Mouse (Mus musculus): ENCODE data around the gene Rbfox2. TPM values are rescaled to one million over a fixed set of nuclear protein-coding genes. Genes with fewer than 3 reads are reported as not detected.

The Rbfox2 gene
- polyA plus RNA-seq, 1 experiment from 2014 or later: 78.4 TPM

GRCm38 (mm10) chr15:77213829-77214228, 93.0 kb downstream of the Rbfox2 start:
- H3K27me3 ChIP-seq: no peaks in the 10 kb centered on the region
- H3K4me1 ChIP-seq (replicated peaks): peaks cover 73% of the 10 kb centered on the region
- H3K4me3 ChIP-seq (replicated peaks): no peak overlapping the region
- 24% methylated on average over 5 of the region's 5 CpGs for WGBS
- peak overlapping the region; percentile 89 for H3K27ac ChIP-seq
- no peak for ATAC-seq (ENCODE audit: insufficient number of reproducible peaks, insufficient read depth, low FRiP score, low TSS enrichment, low read depth)
- H3K9me3 ChIP-seq: no peaks in the 10 kb centered on the region
- H3K9ac ChIP-seq (replicated peaks): no peak overlapping the region
- peak overlapping the region; percentile 45 for H3K4me2 ChIP-seq
- H3K36me3 ChIP-seq: no peaks in the 10 kb centered on the region

DNA sequence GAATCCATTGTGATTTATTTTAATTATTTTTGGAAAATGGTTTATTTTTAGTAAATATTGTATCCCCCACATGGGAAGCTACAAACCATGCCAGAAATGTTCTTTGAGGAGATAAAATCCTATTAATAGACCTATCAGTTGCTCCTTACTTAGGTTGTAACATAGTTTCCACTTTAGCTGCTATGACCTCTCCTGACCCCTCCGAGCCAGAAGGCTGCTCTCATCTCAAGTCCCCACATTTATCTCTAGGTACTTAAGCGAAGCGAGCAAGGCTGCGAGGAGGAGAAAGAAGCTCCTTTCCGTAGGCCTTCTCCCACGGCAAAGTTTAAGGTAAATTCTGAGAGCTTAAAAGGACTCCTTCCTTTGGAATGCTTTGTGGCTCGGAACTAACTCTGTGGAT, 94.0 kb downstream of the Rbfox2 start:
- peaks cover 66% of the 10 kb centered on the region for H3K4me1 ChIP-seq (replicated peaks)
- no peak for ATAC-seq (ENCODE audit: insufficient number of reproducible peaks, insufficient read depth, low FRiP score, low TSS enrichment, low read depth)
- H3K36me3 ChIP-seq: no peaks in the 10 kb centered on the region
- no peaks in the 10 kb centered on the region for H3K27me3 ChIP-seq
- 51% methylated on average over 7 of the region's 7 CpGs for WGBS
- H3K4me3 ChIP-seq (replicated peaks): no peak overlapping the region
- no peaks in the 10 kb centered on the region for H3K9me3 ChIP-seq
- no peak overlapping the region for H3K9ac ChIP-seq (replicated peaks)
- H3K27ac ChIP-seq: peak overlapping the region; percentile 89; the same call in 1 of the 2 replicates
- H3K4me2 ChIP-seq: no peak overlapping the region

GRCm38 (mm10) chr15:77212217-77212757, 94.5 kb downstream of the Rbfox2 start:
- WGBS: 72% methylated on average over 4 of the region's 4 CpGs
- Histone ChIP-seq H3K9ac (replicated peaks) (no peak overlapping the region), H3K4me3 (replicated peaks) (no peak overlapping the region), H3K9me3 (no peaks in the 10 kb centered on the region), H3K4me2 (no peak overlapping the region), H3K36me3 (no peaks in the 10 kb centered on the region), H3K27me3 (no peaks in the 10 kb centered on the region), H3K27ac (no peak overlapping the region), H3K4me1 (replicated peaks) (peaks cover 61% of the 10 kb centered on the region)
- ATAC-seq (ENCODE audit: insufficient number of reproducible peaks, insufficient read depth, low FRiP score, low TSS enrichment, low read depth): no peak

GRCm38 (mm10) chr15:77206996-77207395, 99.8 kb downstream of the Rbfox2 start:
- Histone ChIP-seq H3K27me3 (no peaks in the 10 kb centered on the region), H3K9me3 (no peaks in the 10 kb centered on the region), H3K27ac (no peak overlapping the region), H3K4me3 (replicated peaks) (no peak overlapping the region), H3K4me1 (replicated peaks) (peaks cover 54% of the 10 kb centered on the region), H3K9ac (replicated peaks) (no peak overlapping the region), H3K36me3 (no peaks in the 10 kb centered on the region), H3K4me2 (no peak overlapping the region)
- no peak for ATAC-seq (ENCODE audit: insufficient number of reproducible peaks, insufficient read depth, low FRiP score, low TSS enrichment, low read depth)
- WGBS: 81% methylated on average over 5 of the region's 5 CpGs

DNA sequence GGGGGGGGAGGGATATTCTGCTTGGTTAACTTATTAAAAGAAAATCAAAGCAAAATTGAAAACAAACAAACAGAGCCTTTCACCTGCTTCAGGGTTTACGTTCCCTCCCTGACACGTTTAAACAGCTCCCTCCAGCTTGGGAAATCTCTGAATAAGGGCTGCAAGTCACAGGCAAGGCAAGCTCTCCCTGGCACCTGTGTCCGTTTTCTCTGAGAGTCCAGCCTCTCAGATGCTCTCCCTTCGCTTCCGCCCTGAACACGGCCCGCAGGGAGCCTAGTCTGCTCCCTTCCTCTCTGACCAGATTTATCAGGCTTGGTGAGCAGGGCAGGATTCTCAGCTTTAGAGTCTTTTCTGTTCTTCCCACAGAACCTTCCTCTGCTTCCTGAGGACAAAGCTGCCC, 101.9 kb downstream of the Rbfox2 start:
- 59% methylated on average over 7 of the region's 7 CpGs for WGBS
- H3K27ac ChIP-seq: peak overlapping the region; percentile 42; the same call in 1 of the 2 replicates

GRCm38 (mm10) chr15:77203255-77203981, 103.4 kb downstream of the Rbfox2 start:
- Histone ChIP-seq H3K27ac (peak overlapping the region; percentile 76), H3K4me3 (replicated peaks) (no peak overlapping the region), H3K4me1 (replicated peaks) (peaks cover 56% of the 10 kb centered on the region), H3K9me3 (no peaks in the 10 kb centered on the region), H3K36me3 (no peaks in the 10 kb centered on the region; the same call in 1 of the 2 replicates), H3K4me2 (peak overlapping the region; percentile 18; the same call in 1 of the 2 replicates), H3K27me3 (no peaks in the 10 kb centered on the region), H3K9ac (replicated peaks) (peak overlapping the region; percentile 42; the same call in 1 of the 2 replicates)
- WGBS: 46% methylated on average over 14 of the region's 14 CpGs
- peak; percentile 45; the same call in 1 of the 2 replicates for ATAC-seq (ENCODE audit: insufficient number of reproducible peaks, insufficient read depth, low FRiP score, low TSS enrichment, low read depth)

More for the DNA sequence above, 101.9 kb downstream of the Rbfox2 start:
- no peak for ATAC-seq (ENCODE audit: insufficient number of reproducible peaks, insufficient read depth, low FRiP score, low TSS enrichment, low read depth)
- Histone ChIP-seq H3K27me3 (no peaks in the 10 kb centered on the region), H3K9me3 (no peaks in the 10 kb centered on the region), H3K4me3 (replicated peaks) (no peak overlapping the region), H3K9ac (replicated peaks) (no peak overlapping the region), H3K4me2 (no peak overlapping the region), H3K4me1 (replicated peaks) (peaks cover 63% of the 10 kb centered on the region), H3K36me3 (no peaks in the 10 kb centered on the region; the same call in 1 of the 2 replicates)

DNA sequence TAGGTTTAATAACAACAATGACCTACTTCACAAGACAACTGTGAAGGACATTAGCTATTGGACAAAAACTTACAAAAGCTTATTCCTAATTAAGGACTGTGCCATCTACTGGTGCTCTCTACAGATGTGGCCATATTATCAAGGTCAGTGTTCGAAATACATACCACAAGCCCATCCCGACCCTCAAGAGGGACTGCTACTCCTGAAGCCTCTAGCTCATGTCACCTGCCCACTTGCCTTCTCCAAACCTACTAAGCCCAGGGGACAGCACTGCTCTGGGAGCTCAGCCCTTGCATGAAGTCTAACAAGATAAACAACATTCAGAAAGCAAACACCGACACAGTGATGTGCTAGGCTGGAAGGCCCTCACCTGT, 103.9 kb downstream of the Rbfox2 start:
- Histone ChIP-seq H3K4me3 (replicated peaks) (no peak overlapping the region), H3K4me2 (peak overlapping the region; percentile 18; the same call in 1 of the 2 replicates), H3K9me3 (no peaks in the 10 kb centered on the region), H3K27ac (peak overlapping the region; percentile 76), H3K27me3 (no peaks in the 10 kb centered on the region), H3K4me1 (replicated peaks) (peaks cover 56% of the 10 kb centered on the region), H3K9ac (replicated peaks) (peak overlapping the region; percentile 42; the same call in 1 of the 2 replicates), H3K36me3 (no peaks in the 10 kb centered on the region; the same call in 1 of the 2 replicates)
- ATAC-seq (ENCODE audit: insufficient number of reproducible peaks, insufficient read depth, low FRiP score, low TSS enrichment, low read depth): peak; percentile 11; the same call in 1 of the 2 replicates
- 73% methylated on average over 3 of the region's 3 CpGs for WGBS

DNA sequence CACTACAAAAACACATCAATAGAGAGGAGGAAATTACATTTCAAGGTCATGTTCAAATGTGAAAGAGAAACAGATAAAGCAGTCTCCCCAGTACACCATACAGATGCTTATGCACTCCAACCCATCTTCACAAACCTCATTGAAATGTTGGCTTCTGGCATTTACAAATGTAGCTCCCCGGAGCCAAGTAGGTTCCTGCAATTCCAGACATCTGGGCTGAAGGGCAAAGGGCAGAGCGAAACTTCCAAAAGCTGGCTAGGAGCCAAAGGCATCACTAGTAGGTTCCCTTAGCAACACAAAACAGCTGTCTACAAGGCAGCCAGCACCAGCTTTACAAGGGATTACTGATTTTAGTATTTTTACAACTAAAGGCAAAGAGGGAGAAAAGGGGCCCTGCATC, 104.6 kb downstream of the Rbfox2 start:
- no peak overlapping the region for H3K9ac ChIP-seq (replicated peaks)
- peak overlapping the region; percentile 31 for H3K4me2 ChIP-seq
- H3K36me3 ChIP-seq: no peaks in the 10 kb centered on the region; the same call in 1 of the 2 replicates
- H3K9me3 ChIP-seq: no peaks in the 10 kb centered on the region
- H3K27me3 ChIP-seq: no peaks in the 10 kb centered on the region
- H3K27ac ChIP-seq: peak overlapping the region; percentile 80
- no peak overlapping the region for H3K4me3 ChIP-seq (replicated peaks)
- H3K4me1 ChIP-seq (replicated peaks): peaks cover 58% of the 10 kb centered on the region
- ATAC-seq (ENCODE audit: insufficient number of reproducible peaks, insufficient read depth, low FRiP score, low TSS enrichment, low read depth): peak; percentile 83
- 3% methylated on average over 2 of the region's 2 CpGs for WGBS

DNA sequence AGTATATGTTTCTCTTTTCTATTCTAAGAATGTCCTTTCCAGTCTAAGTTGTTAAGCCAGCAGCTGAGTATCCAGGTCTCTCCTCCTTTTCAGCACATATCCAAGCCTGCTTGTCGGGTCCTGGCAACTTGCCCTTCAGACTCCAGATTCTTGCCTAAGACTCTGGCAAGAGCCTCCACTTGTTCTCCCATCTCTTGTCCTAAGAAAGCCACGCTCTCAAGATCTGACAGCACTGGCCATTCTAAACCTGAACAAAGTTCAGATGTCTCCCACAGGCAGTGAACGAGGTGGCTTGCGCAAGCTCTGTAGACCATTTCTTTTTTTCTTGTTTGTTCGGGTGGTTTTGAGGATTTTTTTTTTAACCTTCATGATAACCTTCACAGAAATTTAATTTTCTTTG, 110.0 kb downstream of the Rbfox2 start:
- H3K9me3 ChIP-seq: no peaks in the 10 kb centered on the region
- no peak overlapping the region for H3K27ac ChIP-seq
- H3K36me3 ChIP-seq: peaks cover 5% of the 10 kb centered on the region; the same call in 1 of the 2 replicates
- H3K4me1 ChIP-seq (replicated peaks): peaks cover 37% of the 10 kb centered on the region
- H3K4me2 ChIP-seq: no peak overlapping the region
- H3K4me3 ChIP-seq (replicated peaks): no peak overlapping the region
- no peak for ATAC-seq (ENCODE audit: insufficient number of reproducible peaks, insufficient read depth, low FRiP score, low TSS enrichment, low read depth)
- WGBS: 90% methylated on average over 5 of the region's 5 CpGs
- H3K9ac ChIP-seq (replicated peaks): no peak overlapping the region
- no peaks in the 10 kb centered on the region for H3K27me3 ChIP-seq

DNA sequence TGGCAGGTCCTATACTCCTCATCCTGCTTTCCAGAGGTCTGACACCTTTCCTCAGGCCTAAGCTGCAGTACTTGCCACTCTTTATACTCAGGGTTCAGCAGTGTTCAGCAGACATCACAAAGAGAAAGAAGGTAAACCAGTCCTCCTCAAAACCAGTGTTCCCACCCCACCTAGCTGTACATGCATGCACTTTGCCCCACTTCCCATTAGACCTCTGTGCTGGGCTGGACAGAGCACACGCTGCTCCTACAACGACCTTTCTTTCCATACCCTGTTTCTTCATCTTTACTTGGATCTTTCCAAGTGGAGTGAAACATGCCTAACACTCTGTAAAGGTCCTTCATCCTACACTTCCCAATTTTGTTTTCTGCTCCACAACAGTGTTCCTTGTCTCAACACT, 110.8 kb downstream of the Rbfox2 start:
- no peak for ATAC-seq (ENCODE audit: insufficient number of reproducible peaks, insufficient read depth, low FRiP score, low TSS enrichment, low read depth)
- WGBS: 89% methylated on average over 2 of the region's 2 CpGs

DNA sequence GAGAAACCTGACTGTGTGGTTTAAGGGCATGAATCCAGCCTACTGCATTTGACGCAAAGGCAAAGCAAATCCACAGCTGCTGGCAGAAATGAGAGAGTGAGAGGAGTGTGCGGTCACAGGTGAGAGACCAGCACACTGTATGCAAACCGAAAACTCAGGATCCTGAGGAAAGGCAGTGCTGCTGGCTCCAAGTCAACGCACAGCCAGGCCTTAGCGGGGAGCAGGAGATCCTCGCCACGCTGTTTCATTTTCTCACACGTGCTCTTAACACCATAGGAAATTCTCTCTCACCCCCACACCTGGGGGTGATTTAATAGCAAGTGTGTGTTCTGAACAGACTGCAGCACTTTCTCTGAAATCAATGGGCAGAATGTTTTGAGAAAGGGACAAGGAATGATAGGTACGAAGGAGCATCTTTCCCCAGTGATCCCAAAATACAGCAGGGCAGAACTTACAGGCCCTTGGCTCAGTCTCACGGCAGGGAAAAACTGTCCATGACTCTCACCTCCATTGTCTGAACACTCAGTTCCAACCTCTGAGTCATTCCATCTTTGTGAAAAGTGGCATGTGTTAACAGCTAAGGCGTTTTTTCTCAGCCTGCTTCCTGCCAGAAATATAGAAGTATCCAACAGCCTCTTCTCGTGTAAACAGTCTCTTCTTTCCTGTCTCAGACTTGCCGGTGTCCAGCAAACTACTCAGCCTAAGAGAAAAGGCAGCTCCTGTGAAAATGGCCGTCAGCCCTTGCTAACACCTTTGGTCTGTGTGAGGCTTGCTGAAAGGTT, 114.5 kb downstream of the Rbfox2 start:
- ATAC-seq (ENCODE audit: insufficient number of reproducible peaks, insufficient read depth, low FRiP score, low TSS enrichment, low read depth): no peak
- H3K27ac ChIP-seq: peak overlapping the region; percentile 76

More for the DNA sequence above, 110.8 kb downstream of the Rbfox2 start:
- no peak overlapping the region for H3K4me3 ChIP-seq (replicated peaks)
- no peak overlapping the region for H3K27ac ChIP-seq
- peaks cover 29% of the 10 kb centered on the region for H3K4me1 ChIP-seq (replicated peaks)
- H3K36me3 ChIP-seq: 0 out of 2 replicates have a peak, but pooled peaks cover 5% of the 10 kb centered on the region
- no peak overlapping the region for H3K9ac ChIP-seq (replicated peaks)
- no peaks in the 10 kb centered on the region for H3K9me3 ChIP-seq
- H3K4me2 ChIP-seq: no peak overlapping the region
- no peaks in the 10 kb centered on the region for H3K27me3 ChIP-seq

More for the DNA sequence above, 114.5 kb downstream of the Rbfox2 start:
- WGBS: 60% methylated on average over 14 of the region's 14 CpGs
- H3K36me3 ChIP-seq: 0 out of 2 replicates have a peak, but pooled peaks cover 5% of the 10 kb centered on the region
- no peak overlapping the region; the same call in 1 of the 2 replicates for H3K4me2 ChIP-seq
- H3K4me1 ChIP-seq (replicated peaks): peaks cover 25% of the 10 kb centered on the region
- H3K9ac ChIP-seq (replicated peaks): no peak overlapping the region
- no peaks in the 10 kb centered on the region for H3K9me3 ChIP-seq
- no peak overlapping the region for H3K4me3 ChIP-seq (replicated peaks)
- H3K27me3 ChIP-seq: no peaks in the 10 kb centered on the region
